Mouse (Mus musculus): ENCODE data around the gene Spata20. TPM values are rescaled to one million over a fixed set of nuclear protein-coding genes. Genes with fewer than 3 reads are reported as not detected.

Spata20 gene
- polyA plus RNA-seq, 1 experiment from 2014 or later, result 0.26 TPM

GRCm38 (mm10) chr11:94444829-94445228 lies 41.1 kb downstream of the Spata20 start:
- H3K4me3 ChIP-seq (replicated peaks), result no peak overlapping the region
- peaks cover 75% of the 10 kb centered on the region for H3K4me1 ChIP-seq
- H3K27ac ChIP-seq, result no peak overlapping the region
- WGBS, result 58% methylated on average over 5 of the region's 5 CpGs
- peaks cover 9% of the 10 kb centered on the region; the same call in 1 of the 2 replicates for H3K36me3 ChIP-seq (replicated peaks)
- 0 out of 2 replicates have a peak, but pooled peaks cover 3% of the 10 kb centered on the region for H3K27me3 ChIP-seq
- no peak overlapping the region for H3K9ac ChIP-seq
- ATAC-seq (ENCODE audit: low FRiP score), result no peak
- H3K9me3 ChIP-seq, result no peaks in the 10 kb centered on the region
- H3K4me2 ChIP-seq, result no peak overlapping the region

DNA sequence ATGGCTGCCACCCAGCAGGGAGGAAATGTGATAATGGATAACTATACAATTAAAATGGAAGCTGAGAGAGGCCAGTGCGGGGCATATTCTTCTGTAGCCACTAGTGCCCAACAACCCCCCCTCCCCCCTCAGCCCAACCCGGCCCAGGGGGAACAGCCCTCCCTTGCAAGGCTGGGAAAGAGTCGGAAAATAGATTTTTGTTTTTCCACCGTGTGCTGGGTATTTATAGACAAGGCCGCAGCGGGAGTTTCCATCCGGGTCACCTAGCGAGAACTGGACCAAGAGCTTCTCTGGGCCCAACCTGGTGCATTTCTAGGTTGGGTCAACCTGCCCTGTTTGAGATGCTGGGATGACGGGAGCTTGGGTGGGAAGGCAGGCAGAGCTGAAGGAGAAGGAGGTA lies 44.2 kb downstream of the Spata20 start:
- Histone ChIP-seq H3K27ac (peak overlapping the region; percentile 63; the same call in 1 of the 2 replicates), H3K4me2 (no peak overlapping the region), H3K4me1 (peaks cover 67% of the 10 kb centered on the region), H3K9ac (no peak overlapping the region), H3K4me3 (replicated peaks) (no peak overlapping the region), H3K27me3 (0 out of 2 replicates have a peak, but pooled peaks cover 3% of the 10 kb centered on the region), H3K36me3 (replicated peaks) (peaks cover 12% of the 10 kb centered on the region), H3K9me3 (no peaks in the 10 kb centered on the region)
- WGBS, result 60% methylated on average over 9 of the region's 9 CpGs
- no peak for ATAC-seq (ENCODE audit: low FRiP score)

DNA sequence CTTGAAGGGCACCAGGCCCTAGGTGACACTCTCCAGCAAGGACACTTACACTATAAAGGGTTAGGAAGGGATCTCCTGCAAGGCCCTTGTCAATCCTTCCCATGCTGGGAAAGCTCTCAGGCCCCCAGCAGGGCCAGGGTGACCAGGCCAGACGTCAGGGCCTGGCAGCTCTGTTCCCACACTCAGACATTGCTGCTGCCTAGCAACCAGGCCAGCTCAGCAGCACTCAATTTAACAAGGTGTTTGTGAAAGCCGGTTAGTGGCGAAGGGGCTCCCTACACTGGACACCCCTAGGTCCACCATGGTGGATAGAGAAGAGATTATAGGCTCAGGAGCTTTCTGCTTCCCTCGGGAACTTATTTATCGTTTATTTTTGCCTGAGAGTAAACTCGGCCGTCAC lies 44.9 kb downstream of the Spata20 start:
- Histone ChIP-seq H3K27me3 (0 out of 2 replicates have a peak, but pooled peaks cover 3% of the 10 kb centered on the region), H3K36me3 (replicated peaks) (peaks cover 12% of the 10 kb centered on the region), H3K9me3 (no peaks in the 10 kb centered on the region), H3K4me2 (no peak overlapping the region), H3K4me1 (peaks cover 64% of the 10 kb centered on the region), H3K4me3 (replicated peaks) (no peak overlapping the region), H3K9ac (no peak overlapping the region), H3K27ac (peak overlapping the region; percentile 63; the same call in 1 of the 2 replicates)
- WGBS, result 28% methylated on average over 7 of the region's 7 CpGs
- ATAC-seq (ENCODE audit: low FRiP score), result no peak

DNA sequence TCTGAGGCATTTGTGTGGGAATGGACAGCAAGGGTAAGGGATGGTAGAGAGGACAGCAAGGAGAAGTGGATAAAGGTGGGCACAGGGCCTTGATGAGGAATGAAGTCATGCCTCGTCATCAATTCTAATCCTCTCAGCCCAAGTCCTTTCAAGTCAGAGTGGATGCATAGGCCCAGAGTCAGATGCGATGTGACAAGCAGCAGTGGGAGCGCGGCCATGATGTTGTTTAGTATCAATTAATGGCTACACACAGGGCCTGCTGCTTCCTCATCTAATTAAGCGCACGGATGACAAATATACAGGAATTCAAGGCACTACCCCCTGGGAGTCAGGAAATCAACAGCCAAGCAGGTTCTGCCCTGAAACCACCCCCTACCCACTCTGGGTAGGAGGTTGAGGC lies 45.6 kb downstream of the Spata20 start:
- Histone ChIP-seq H3K9me3 (no peaks in the 10 kb centered on the region), H3K4me3 (replicated peaks) (no peak overlapping the region), H3K4me1 (peaks cover 57% of the 10 kb centered on the region), H3K27ac (no peak overlapping the region), H3K36me3 (replicated peaks) (peaks cover 12% of the 10 kb centered on the region), H3K9ac (no peak overlapping the region), H3K4me2 (no peak overlapping the region), H3K27me3 (0 out of 2 replicates have a peak, but pooled peaks cover 3% of the 10 kb centered on the region)
- no peak for ATAC-seq (ENCODE audit: low FRiP score)
- WGBS, result 60% methylated on average over 6 of the region's 6 CpGs

DNA sequence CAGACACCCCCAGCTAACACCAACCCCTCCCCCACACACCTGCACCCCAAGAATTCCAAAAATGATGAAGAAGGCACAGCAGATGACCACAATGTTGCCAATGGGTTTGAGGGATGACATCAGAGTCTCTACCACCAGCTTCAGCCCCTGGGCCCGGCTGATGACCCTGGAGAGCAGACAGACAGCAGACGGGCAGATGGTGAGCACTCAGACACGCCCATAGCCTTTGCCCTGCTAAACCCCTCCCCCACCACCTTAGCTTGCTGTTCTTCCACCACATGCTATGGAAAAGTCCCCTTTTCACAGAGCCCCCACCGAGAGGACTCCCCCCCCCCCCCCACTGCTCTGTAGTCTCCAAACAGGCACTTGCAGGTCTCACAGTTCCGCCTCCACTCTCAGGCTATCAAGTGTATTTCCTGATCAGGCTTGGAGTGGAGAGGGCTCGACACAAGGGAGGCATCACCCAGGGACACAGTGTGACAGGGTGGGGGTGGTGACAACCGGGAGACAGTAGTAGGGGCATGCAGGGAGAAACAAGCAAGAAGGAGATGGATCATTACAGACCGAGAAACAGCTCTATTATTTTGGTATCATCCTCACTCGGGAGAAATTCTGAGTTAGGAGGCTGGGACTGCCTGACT lies 56.8 kb downstream of the Spata20 start:
- Histone ChIP-seq H3K9ac (no peak overlapping the region), H3K27me3 (peaks cover 8% of the 10 kb centered on the region; the same call in 1 of the 2 replicates), H3K4me1 (peaks cover 42% of the 10 kb centered on the region), H3K9me3 (no peaks in the 10 kb centered on the region), H3K27ac (peak overlapping the region; percentile 84), H3K4me2 (no peak overlapping the region), H3K4me3 (replicated peaks) (no peak overlapping the region), H3K36me3 (replicated peaks) (peaks cover 16% of the 10 kb centered on the region)
- ATAC-seq (ENCODE audit: low FRiP score), result peak; percentile 49; the same call in 1 of the 2 replicates
- 46% methylated on average over 9 of the region's 9 CpGs for WGBS

Other genes starting within 250 kb of the Spata20 start
- 4.4 and 5.1 TPM in 2 replicates for gene Wfikkn2, start 240.2 kb downstream of the Spata20 start, polyA plus RNA-seq (2016; fragmentation: Nextera tagmentation; extraction: Ambion mirVana)
- gene Gm21885, start 204.3 kb downstream of the Spata20 start, polyA plus RNA-seq (2016; fragmentation: Nextera tagmentation; extraction: Ambion mirVana), result 0.27 TPM in 1 of 2 replicates, not detected in the other
- gene Luc7l3, start 164.2 kb downstream of the Spata20 start, polyA plus RNA-seq (2016; fragmentation: Nextera tagmentation; extraction: Ambion mirVana), result 174 and 179 TPM in 2 replicates
- 12.6 and 20.9 TPM in 2 replicates for gene Ankrd40, start 158.2 kb downstream of the Spata20 start, polyA plus RNA-seq (2016; fragmentation: Nextera tagmentation; extraction: Ambion mirVana)
- 0.41 and 0.49 TPM in 2 replicates for gene Abcc3, start 93.2 kb downstream of the Spata20 start, polyA plus RNA-seq (2016; fragmentation: Nextera tagmentation; extraction: Ambion mirVana)
- 9.6 and 12.1 TPM in 2 replicates for gene Cacna1g, start 12.0 kb downstream of the Spata20 start, polyA plus RNA-seq (2016; fragmentation: Nextera tagmentation; extraction: Ambion mirVana)
- gene Epn3, start 13.8 kb upstream of the Spata20 start, polyA plus RNA-seq (2016; fragmentation: Nextera tagmentation; extraction: Ambion mirVana), result 0.52 and 0.97 TPM in 2 replicates
- gene Mycbpap, start 35.6 kb upstream of the Spata20 start, polyA plus RNA-seq (2016; fragmentation: Nextera tagmentation; extraction: Ambion mirVana), result 3.7 and 3.8 TPM in 2 replicates
- gene Rsad1, start 63.1 kb upstream of the Spata20 start, polyA plus RNA-seq (2016; fragmentation: Nextera tagmentation; extraction: Ambion mirVana), result 2.8 and 3.0 TPM in 2 replicates
- 0.69 TPM in 1 of 2 replicates, not detected in the other for gene Chad, start 78.9 kb upstream of the Spata20 start, polyA plus RNA-seq (2016; fragmentation: Nextera tagmentation; extraction: Ambion mirVana)
- 3.5 and 4.0 TPM in 2 replicates for gene Acsf2, start 115.7 kb upstream of the Spata20 start, polyA plus RNA-seq (2016; fragmentation: Nextera tagmentation; extraction: Ambion mirVana)
- 218 and 229 TPM in 2 replicates for gene Lrrc59, start 143.6 kb upstream of the Spata20 start, polyA plus RNA-seq (2016; fragmentation: Nextera tagmentation; extraction: Ambion mirVana)
- gene Mrpl27, start 167.6 kb upstream of the Spata20 start, polyA plus RNA-seq (2016; fragmentation: Nextera tagmentation; extraction: Ambion mirVana), result 125 and 136 TPM in 2 replicates
- 40.5 and 43.6 TPM in 2 replicates for gene Eme1, start 167.8 kb upstream of the Spata20 start, polyA plus RNA-seq (2016; fragmentation: Nextera tagmentation; extraction: Ambion mirVana)
- gene Xylt2, start 191.3 kb upstream of the Spata20 start, polyA plus RNA-seq (2016; fragmentation: Nextera tagmentation; extraction: Ambion mirVana), result 13.6 and 17.4 TPM in 2 replicates
- gene Gm11541, start 218.3 kb upstream of the Spata20 start, polyA plus RNA-seq (2016; fragmentation: Nextera tagmentation; extraction: Ambion mirVana), result not detected in 2 replicates

All from forebrain, embryonic 12.5 days (tissue).